Mouse (Mus musculus): ENCODE data around the gene Acss3. TPM values are rescaled to one million over a fixed set of nuclear protein-coding genes. Genes with fewer than 3 reads are reported as not detected.

Gene Acss3
- polyA plus RNA-seq (2012), result not detected in 2 replicates

GRCm38 (mm10) chr10:107123529-107124335 is at the start of gene Acss3:
Gene Acss3, minus strand, starts transcription at chr10:107123668.

Other genes with a start within 250 kb of the Acss3 start
- not detected in 2 replicates for gene Lin7a, start 148.0 kb upstream of the Acss3 start, polyA plus RNA-seq (2012)

Measured in megakaryocyte-erythroid progenitor cell, adult 5 weeks (primary cell).